Mouse (Mus musculus): ENCODE data around the gene Gm28308. TPM values are rescaled to one million over a fixed set of nuclear protein-coding genes. Genes with fewer than 3 reads are reported as not detected.

Gene Gm28308
- total and polyA plus RNA-seq, 3 experiments = not detected

DNA sequence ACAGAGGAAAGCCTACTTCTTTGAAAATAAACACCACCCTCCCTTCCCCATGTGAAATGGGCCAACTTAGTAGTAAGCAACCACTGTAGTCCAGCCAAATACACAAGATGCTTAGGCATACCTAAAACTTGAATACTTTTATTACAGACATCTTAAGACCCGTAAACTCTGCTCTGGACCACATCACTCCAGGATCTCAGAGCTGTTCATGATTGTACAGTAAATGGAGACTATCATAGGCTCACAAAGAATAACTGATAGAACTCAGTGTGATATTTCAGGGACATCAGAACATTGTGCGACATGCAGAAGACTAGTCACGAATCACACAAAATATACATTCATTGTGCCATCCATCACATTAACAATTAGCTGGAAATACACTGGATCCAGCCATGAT, 57.7 kb downstream of the Gm28308 start:
- Histone ChIP-seq H3K9me3 (replicated peaks; ENCODE audit: insufficient read depth, low read length) (no peaks in the 10 kb centered on the region), H3K4me3 (ENCODE audit: control insufficient read depth in 1 of 2, insufficient read depth in 1 of 2, low read depth in 2 of 2, low read length in 2 of 2) (no peak overlapping the region), H3K36me3 (ENCODE audit: control insufficient read depth in 1 of 2, insufficient read depth in 2 of 2, low read length in 2 of 2) (no peaks in the 10 kb centered on the region), H3K9ac (ENCODE audit: control insufficient read depth, low read depth, low read length, poor library complexity, severe bottlenecking) (no peak overlapping the region), H3K4me1 (ENCODE audit: control insufficient read depth in 1 of 2, insufficient read depth in 2 of 2, low read length in 2 of 2) (no peaks in the 10 kb centered on the region), H3K79me2 (ENCODE audit: control insufficient read depth, insufficient read depth, low read length, poor library complexity) (no peaks in the 10 kb centered on the region), H3K27me3 (ENCODE audit: control insufficient read depth in 1 of 2, insufficient read depth in 2 of 2, low read length in 2 of 2) (peaks cover 0 to 4% of the 10 kb centered on the region in 2 experiments; a peak in 2 of 4 replicates), H3K27ac (ENCODE audit: control insufficient read depth, low read depth, low read length) (no peak overlapping the region)
- no peak for TF ChIP-seq SIN3A (IDR thresholded peaks at IDR 0.05; ENCODE audit: low read length)
- DNase-seq (ENCODE audit: low read depth, low spot score) = no peak

DNA sequence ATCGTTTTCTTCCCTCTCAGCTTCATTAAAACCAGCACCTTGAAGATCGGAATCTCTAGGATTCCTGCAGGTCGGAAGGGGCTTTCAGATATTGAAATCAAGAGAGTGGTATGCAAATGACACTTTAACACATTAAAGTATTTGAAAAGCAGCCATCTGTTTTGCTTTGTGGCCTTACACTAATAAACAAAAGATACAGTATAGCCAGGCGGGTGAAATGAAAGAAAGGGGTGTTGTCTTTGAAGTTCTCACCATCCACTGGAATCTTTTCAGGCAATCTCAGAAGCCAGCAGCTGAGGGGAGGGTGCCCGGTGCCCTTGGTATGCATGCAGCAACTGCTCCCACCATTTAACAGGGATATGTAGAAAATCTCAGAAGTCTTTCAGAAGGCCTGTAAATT, 59.1 kb downstream of the Gm28308 start:
- Histone ChIP-seq H3K79me2 (ENCODE audit: control insufficient read depth, insufficient read depth, low read length, poor library complexity) (no peaks in the 10 kb centered on the region), H3K4me3 (ENCODE audit: control insufficient read depth in 1 of 2, insufficient read depth in 1 of 2, low read depth in 2 of 2, low read length in 2 of 2) (no peak overlapping the region), H3K27ac (ENCODE audit: control insufficient read depth, low read depth, low read length) (no peak overlapping the region), H3K4me1 (ENCODE audit: control insufficient read depth in 1 of 2, insufficient read depth in 2 of 2, low read length in 2 of 2) (no peaks in the 10 kb centered on the region), H3K9ac (ENCODE audit: control insufficient read depth, low read depth, low read length, poor library complexity, severe bottlenecking) (no peak overlapping the region), H3K36me3 (ENCODE audit: control insufficient read depth in 1 of 2, insufficient read depth in 2 of 2, low read length in 2 of 2) (no peaks in the 10 kb centered on the region), H3K9me3 (replicated peaks; ENCODE audit: insufficient read depth, low read length) (no peaks in the 10 kb centered on the region), H3K27me3 (ENCODE audit: control insufficient read depth in 1 of 2, insufficient read depth in 2 of 2, low read length in 2 of 2) (peaks cover 0 to 4% of the 10 kb centered on the region in 2 experiments; a peak in 2 of 4 replicates)
- no peak for DNase-seq (ENCODE audit: low read depth, low spot score)
- no peak for TF ChIP-seq POLR2AphosphoS2 (IDR thresholded peaks at IDR 0.05; ENCODE audit: low read length)
- TF ChIP-seq CHD1 (IDR thresholded peaks at IDR 0.05; ENCODE audit: low read depth, low read length) = no peak
- TF ChIP-seq GATA1 (IDR thresholded peaks at IDR 0.05; ENCODE audit: low read depth, low read length) = no peak
- no peak for TF ChIP-seq GABPA (IDR thresholded peaks at IDR 0.05; ENCODE audit: low read depth, low read length)
- no peak for TF ChIP-seq UBTF (IDR thresholded peaks at IDR 0.05; ENCODE audit: borderline replicate concordance, insufficient read depth, low read depth, low read length)
- no peak for TF ChIP-seq E2F4 (IDR thresholded peaks at IDR 0.05; ENCODE audit: borderline replicate concordance, low read depth, low read length)
- TF ChIP-seq TCF12 (IDR thresholded peaks at IDR 0.05; ENCODE audit: low read depth, low read length) = no peak
- no peak for TF ChIP-seq ZKSCAN1 (IDR thresholded peaks at IDR 0.05; ENCODE audit: low read depth, low read length)
- no peak for TF ChIP-seq USF1 (IDR thresholded peaks at IDR 0.05; ENCODE audit: low read depth, low read length)
- no peak for TF ChIP-seq RAD21 (IDR thresholded peaks at IDR 0.05; ENCODE audit: low read depth, low read length)
- TF ChIP-seq USF2 (IDR thresholded peaks at IDR 0.05; ENCODE audit: borderline replicate concordance in 1 of 2, insufficient read depth in 1 of 2, low read depth in 1 of 2, low read length in 2 of 2) = no peak
- TF ChIP-seq ETS1 (IDR thresholded peaks at IDR 0.05; ENCODE audit: low read depth, low read length) = no peak
- no peak for TF ChIP-seq MEF2A (IDR thresholded peaks at IDR 0.05; ENCODE audit: extremely low read depth, insufficient replicate concordance, low read depth, low read length, poor library complexity, severe bottlenecking)

DNA sequence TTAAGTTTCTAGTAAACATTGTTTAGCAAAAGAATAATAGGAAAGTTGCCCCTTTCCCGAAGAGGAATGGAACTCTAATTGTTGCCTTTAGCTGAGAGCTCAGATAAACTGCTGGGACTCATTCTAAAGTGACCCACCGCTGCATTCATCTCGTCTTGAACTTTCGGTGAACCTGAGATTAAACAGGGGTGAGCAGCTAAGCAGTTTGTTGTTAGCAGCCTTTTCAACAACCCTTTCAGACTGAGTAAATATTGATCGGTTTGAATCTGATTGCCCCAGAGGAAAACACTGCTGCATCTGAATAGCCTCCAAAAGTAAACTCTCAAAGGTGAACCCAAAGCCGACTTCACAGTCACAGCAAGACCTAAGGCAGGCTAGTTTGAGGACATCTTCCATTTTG, 59.9 kb downstream of the Gm28308 start:
- H3K79me2 ChIP-seq (ENCODE audit: control insufficient read depth, insufficient read depth, low read length, poor library complexity) = no peaks in the 10 kb centered on the region

More for the DNA sequence above, 59.9 kb downstream of the Gm28308 start:
- H3K27ac ChIP-seq (ENCODE audit: control insufficient read depth, low read depth, low read length) = no peak overlapping the region
- no peak for DNase-seq (ENCODE audit: low read depth, low spot score)
- no peaks in the 10 kb centered on the region for H3K9me3 ChIP-seq (replicated peaks; ENCODE audit: insufficient read depth, low read length)
- no peak overlapping the region for H3K9ac ChIP-seq (ENCODE audit: control insufficient read depth, low read depth, low read length, poor library complexity, severe bottlenecking)
- TF ChIP-seq KAT2A (conservative IDR thresholded peaks at IDR 0.05; ENCODE audit: low read depth, low read length) (no peak), ZMIZ1 (IDR thresholded peaks at IDR 0.05; ENCODE audit: low read depth, low read length) (no peak), TAL1 (IDR thresholded peaks at IDR 0.05; ENCODE audit: low read length) (no peak), MXI1 (IDR thresholded peaks at IDR 0.05; ENCODE audit: low read depth, low read length) (no peak), USF1 (IDR thresholded peaks at IDR 0.05; ENCODE audit: low read depth, low read length) (no peak), CHD1 (IDR thresholded peaks at IDR 0.05; ENCODE audit: low read depth, low read length) (no peak), ZC3H11A (IDR thresholded peaks at IDR 0.05; ENCODE audit: low read depth, low read length) (no peak), MYB (IDR thresholded peaks at IDR 0.05; ENCODE audit: low read depth, low read length) (no peak), ELF1 (IDR thresholded peaks at IDR 0.05; ENCODE audit: low read depth, low read length) (no peak), CHD2 (IDR thresholded peaks at IDR 0.05; ENCODE audit: low read length) (no peak), MYC (IDR thresholded peaks at IDR 0.05; ENCODE audit: low read depth, low read length) (no peak), POLR2A (IDR thresholded peaks at IDR 0.05; ENCODE audit: control insufficient read depth in 1 of 2, insufficient read depth in 1 of 2, low read depth in 1 of 2, low read length in 2 of 2, poor library complexity in 1 of 2) (no peak), SMC3 (IDR thresholded peaks at IDR 0.05; ENCODE audit: low read depth, low read length) (no peak), CTCF (IDR thresholded peaks at IDR 0.05 in 2 of 3, conservative IDR thresholded peaks at IDR 0.05 in 1 of 3; ENCODE audit: control insufficient read depth in 1 of 3, insufficient read depth in 1 of 3, low read depth in 2 of 3, low read length in 3 of 3, poor library complexity in 1 of 3, severe bottlenecking in 1 of 3) (no peak), ETS1 (IDR thresholded peaks at IDR 0.05; ENCODE audit: low read depth, low read length) (no peak)
- no peak overlapping the region for H3K4me3 ChIP-seq (ENCODE audit: control insufficient read depth in 1 of 2, insufficient read depth in 1 of 2, low read depth in 2 of 2, low read length in 2 of 2)
- H3K36me3 ChIP-seq (ENCODE audit: control insufficient read depth in 1 of 2, insufficient read depth in 2 of 2, low read length in 2 of 2) = no peaks in the 10 kb centered on the region
- H3K4me1 ChIP-seq (ENCODE audit: control insufficient read depth in 1 of 2, insufficient read depth in 2 of 2, low read length in 2 of 2) = no peaks in the 10 kb centered on the region
- peaks cover 0 to 4% of the 10 kb centered on the region in 2 experiments; a peak in 2 of 4 replicates for H3K27me3 ChIP-seq (ENCODE audit: control insufficient read depth in 1 of 2, insufficient read depth in 2 of 2, low read length in 2 of 2)
